Mouse (Mus musculus) kidney, embryonic 14.5 days (tissue): ENCODE data around the gene Adamts2. TPM values are rescaled to one million over a fixed set of nuclear protein-coding genes. Genes with fewer than 3 reads are reported as not detected.
A peak's percentile ranks its signal among the peaks of the same experiment; 100 is the strongest.

ENCODE experiments used
- ATAC-seq: fragments of 200-750 bp; cut with Nextera tagmentation; 2 replicates; pipeline ENCODE4 v1.8.0; 2017; ENCODE audit warnings: moderate number of reproducible peaks, mild to moderate bottlenecking, moderate TSS enrichment, moderate library complexity; ENCODE audit not compliant: low FRiP score, low TSS enrichment
- H3K27ac ChIP-seq: fragments of 300-500 bp; sonication (generic); 2 replicates; pipeline ENCODE4 v1.5.1; 2014; ENCODE audit warnings: low read depth, mild to moderate bottlenecking, low read length, moderate library complexity, mixed read lengths
- H3K27me3 ChIP-seq: fragments of 300-500 bp; sonication (generic); 2 replicates; pipeline ENCODE4 v1.6.1; 2014; ENCODE audit warnings: mild to moderate bottlenecking, low read length; ENCODE audit not compliant: control insufficient read depth, insufficient read depth
- H3K36me3 ChIP-seq: fragments of 300-500 bp; sonication (generic); 2 replicates; pipeline ENCODE4 v1.6.1; 2014; ENCODE audit warnings: low read length, mixed read lengths; ENCODE audit not compliant: control insufficient read depth, insufficient read depth
- H3K4me1 ChIP-seq: fragments of 300-500 bp; sonication (generic); 2 replicates; pipeline ENCODE4 v1.6.1; 2014; ENCODE audit warnings: low read length, mixed read lengths; ENCODE audit not compliant: control insufficient read depth, insufficient read depth
- H3K4me2 ChIP-seq: fragments of 300-500 bp; sonication (generic); replicated peaks from 2 replicates; pipeline ENCODE4 v1.6.1; 2014; ENCODE audit warnings: low read depth, mild to moderate bottlenecking, low read length
- H3K4me3 ChIP-seq: fragments of 300-500 bp; sonication (generic); 2 replicates; pipeline ENCODE4 v1.5.1; 2014; ENCODE audit warnings: mild to moderate bottlenecking, low read length
- H3K9ac ChIP-seq: fragments of 300-500 bp; sonication (generic); 2 replicates; pipeline ENCODE4 v1.6.1; 2014; ENCODE audit warnings: low read depth, mild to moderate bottlenecking, low read length, moderate library complexity
- H3K9me3 ChIP-seq: fragments of 300-500 bp; sonication (generic); 2 replicates; pipeline ENCODE4 v1.6.1; 2016; ENCODE audit warnings: low read length; ENCODE audit not compliant: control insufficient read depth
- WGBS: fragments of 180-500 bp; shearing (Covaris S2); extraction: QIAGEN DNeasy Blood & Tissue Kit; methylation state at CpG from one replicate; pipeline ENCODE4 v1.1.7; 2014; 5-methylcytosine and 5-hydroxymethylcytosine counted together
- polyA plus RNA-seq: library from polyadenylated mRNA; unstranded; fragments of >200 nt; fragmentation: Nextera tagmentation; extraction: Ambion mirVana; gene quantifications from 2 replicates; pipeline ENCODE4 v1.2.1, GENCODE M21; 2014

The Adamts2 gene
- polyA plus RNA-seq, 1 experiment from 2014 or later, result 2.8 TPM

- no peak overlapping the region for H3K4me2 ChIP-seq
- H3K4me3 ChIP-seq, result no peak overlapping the region
- peak; percentile 87 for ATAC-seq
- H3K27me3 ChIP-seq, result no peaks in the 10 kb centered on the region
- H3K4me1 ChIP-seq, result peaks cover 12% of the 10 kb centered on the region
- no peaks in the 10 kb centered on the region for H3K36me3 ChIP-seq
- H3K27ac ChIP-seq, result 0 out of 2 replicates have a peak overlapping the region, but pooled peaks have one; percentile 37
- no peaks in the 10 kb centered on the region for H3K9me3 ChIP-seq
- 17% methylated on average over 4 of the region's 4 CpGs for WGBS
- no peak overlapping the region for H3K9ac ChIP-seq
Observed at GRCm38 (mm10) chr11:50632270-50632669, 30.4 kb downstream of the Adamts2 start.

- H3K9ac ChIP-seq, result no peak overlapping the region
- no peak for ATAC-seq
- H3K27ac ChIP-seq, result peak overlapping the region; percentile 37; the same call in 1 of the 2 replicates
- H3K4me3 ChIP-seq, result no peak overlapping the region
- 52% methylated on average over 2 of the region's 2 CpGs for WGBS
- H3K36me3 ChIP-seq, result no peaks in the 10 kb centered on the region
- no peaks in the 10 kb centered on the region for H3K9me3 ChIP-seq
- H3K4me1 ChIP-seq, result peaks cover 12% of the 10 kb centered on the region
- no peaks in the 10 kb centered on the region for H3K27me3 ChIP-seq
- H3K4me2 ChIP-seq, result no peak overlapping the region
Observed at GRCm38 (mm10) chr11:50635051-50635590, 33.2 kb downstream of the Adamts2 start.

GRCm38 (mm10) chr11:50637026-50637425, 35.1 kb downstream of the Adamts2 start:
- Histone ChIP-seq H3K27me3 (no peaks in the 10 kb centered on the region), H3K27ac (no peak overlapping the region), H3K9ac (no peak overlapping the region), H3K4me3 (no peak overlapping the region), H3K36me3 (no peaks in the 10 kb centered on the region), H3K4me2 (no peak overlapping the region), H3K9me3 (no peaks in the 10 kb centered on the region), H3K4me1 (peaks cover 7% of the 10 kb centered on the region)
- WGBS, result 93% methylated on average over 11 of the region's 11 CpGs
- ATAC-seq, result no peak

- H3K4me3 ChIP-seq, result no peak overlapping the region
- 92% methylated on average over 13 of the region's 13 CpGs for WGBS
- ATAC-seq, result no peak
- no peak overlapping the region for H3K9ac ChIP-seq
- no peak overlapping the region for H3K27ac ChIP-seq
- H3K9me3 ChIP-seq, result no peaks in the 10 kb centered on the region
- no peaks in the 10 kb centered on the region for H3K36me3 ChIP-seq
- H3K27me3 ChIP-seq, result no peaks in the 10 kb centered on the region
- H3K4me2 ChIP-seq, result no peak overlapping the region
- no peaks in the 10 kb centered on the region for H3K4me1 ChIP-seq
Observed at GRCm38 (mm10) chr11:50638197-50638867, 36.4 kb downstream of the Adamts2 start.

- H3K4me2 ChIP-seq, result no peak overlapping the region
- H3K4me3 ChIP-seq, result no peak overlapping the region
- H3K36me3 ChIP-seq, result no peaks in the 10 kb centered on the region
- H3K27me3 ChIP-seq, result no peaks in the 10 kb centered on the region
- 93% methylated on average over 3 of the region's 3 CpGs for WGBS
- no peaks in the 10 kb centered on the region for H3K9me3 ChIP-seq
- H3K27ac ChIP-seq, result no peak overlapping the region
- H3K4me1 ChIP-seq, result no peaks in the 10 kb centered on the region
- no peak overlapping the region for H3K9ac ChIP-seq
- no peak for ATAC-seq
Observed at GRCm38 (mm10) chr11:50638868-50639220, 37.0 kb downstream of the Adamts2 start.

- Histone ChIP-seq H3K4me3 (no peak overlapping the region), H3K36me3 (no peaks in the 10 kb centered on the region), H3K4me2 (no peak overlapping the region), H3K4me1 (no peaks in the 10 kb centered on the region), H3K9ac (no peak overlapping the region), H3K27me3 (no peaks in the 10 kb centered on the region), H3K27ac (no peak overlapping the region), H3K9me3 (no peaks in the 10 kb centered on the region)
- WGBS, result 71% methylated on average over 3 of the region's 3 CpGs
- no peak for ATAC-seq
Observed at GRCm38 (mm10) chr11:50642583-50642982, 40.7 kb downstream of the Adamts2 start.

GRCm38 (mm10) chr11:50646148-50646547, 44.3 kb downstream of the Adamts2 start:
- no peaks in the 10 kb centered on the region for H3K27me3 ChIP-seq
- 77% methylated on average over 4 of the region's 4 CpGs for WGBS
- H3K4me2 ChIP-seq, result no peak overlapping the region
- peaks cover 2% of the 10 kb centered on the region; the same call in 1 of the 2 replicates for H3K9me3 ChIP-seq
- H3K27ac ChIP-seq, result no peak overlapping the region
- H3K9ac ChIP-seq, result no peak overlapping the region
- H3K36me3 ChIP-seq, result no peaks in the 10 kb centered on the region
- H3K4me3 ChIP-seq, result no peak overlapping the region
- H3K4me1 ChIP-seq, result no peaks in the 10 kb centered on the region
- ATAC-seq, result no peak

GRCm38 (mm10) chr11:50648143-50648807, 46.4 kb downstream of the Adamts2 start:
- no peaks in the 10 kb centered on the region for H3K4me1 ChIP-seq
- H3K27ac ChIP-seq, result no peak overlapping the region
- H3K4me2 ChIP-seq, result no peak overlapping the region
- 84% methylated on average over 4 of the region's 4 CpGs for WGBS
- no peaks in the 10 kb centered on the region for H3K36me3 ChIP-seq
- peaks cover 2% of the 10 kb centered on the region; the same call in 1 of the 2 replicates for H3K9me3 ChIP-seq
- H3K9ac ChIP-seq, result no peak overlapping the region
- ATAC-seq, result no peak
- H3K4me3 ChIP-seq, result no peak overlapping the region
- H3K27me3 ChIP-seq, result no peaks in the 10 kb centered on the region

- Histone ChIP-seq H3K27ac (no peak overlapping the region), H3K4me3 (no peak overlapping the region), H3K9ac (no peak overlapping the region), H3K4me1 (no peaks in the 10 kb centered on the region), H3K4me2 (no peak overlapping the region), H3K36me3 (no peaks in the 10 kb centered on the region), H3K27me3 (no peaks in the 10 kb centered on the region), H3K9me3 (peaks cover 2% of the 10 kb centered on the region; the same call in 1 of the 2 replicates)
- no peak for ATAC-seq
- WGBS, result 83% methylated on average over 2 of the region's 2 CpGs
Observed at GRCm38 (mm10) chr11:50650037-50650436, 48.2 kb downstream of the Adamts2 start.
